Comparison of ENCODE assay signal across 8 mouse cellular contexts in genomic region chr4:137697156-137697885, GRCm38 (mm10). TPM values are rescaled to one million over a fixed set of nuclear protein-coding genes. Genes with fewer than 3 reads are reported as not detected.
A peak's percentile ranks its signal among the peaks of the same experiment; 100 is the strongest.
DNase-seq lines count a peak whose midpoint lies in the region; ATAC-seq lines count a peak whose summit lies in the region.
"Had no signal": no experiment of that assay in that cellular context is flagged by ENCODE, and none has a peak within 500 bp of the region (broad histone marks: within the 10 kb centered on the region; RNA-seq: fewer than 3 reads in every experiment).

No protein-coding gene starts in this region.

- peaks cover 15% of the 10 kb centered on the region; the same call in 1 of the 2 replicates for H3K4me1 ChIP-seq in liver, embryonic 13.5 days (replicated peaks)
- peaks cover 19% of the 10 kb centered on the region for H3K4me1 ChIP-seq in liver, embryonic 12.5 days
- H3K4me1 ChIP-seq in hindbrain, embryonic 16.5 days (ENCODE audit: control insufficient read depth, insufficient read depth, low read depth, low read length): peaks cover 24% of the 10 kb centered on the region
- H3K4me1 ChIP-seq in kidney, embryonic 16.5 days (ENCODE audit: insufficient read depth, low read length): peaks cover 24% of the 10 kb centered on the region
- H3K4me1 ChIP-seq in forebrain, embryonic 16.5 days (replicated peaks; ENCODE audit: control insufficient read depth, insufficient read depth, low read length): peaks cover 22% of the 10 kb centered on the region

- WGBS in liver, embryonic 13.5 days (ENCODE audit: insufficient replicate concordance): 69% methylated on average over 13 of the region's 13 CpGs
- WGBS in liver, embryonic 12.5 days (ENCODE audit: insufficient replicate concordance): 65% methylated on average over 13 of the region's 13 CpGs
- WGBS in hindbrain, embryonic 16.5 days: 70% methylated on average over 13 of the region's 13 CpGs
- WGBS in kidney, embryonic 16.5 days: 52% methylated on average over 13 of the region's 13 CpGs
- 70% methylated on average over 13 of the region's 13 CpGs for WGBS in forebrain, embryonic 16.5 days

- H3K27me3 ChIP-seq in liver, embryonic 13.5 days: 0 out of 2 replicates have a peak, but pooled peaks cover 2% of the 10 kb centered on the region
- H3K27me3 ChIP-seq in liver, embryonic 12.5 days (replicated peaks): peaks cover 21% of the 10 kb centered on the region; the same call in 1 of the 2 replicates
- H3K27me3 ChIP-seq in hindbrain, embryonic 16.5 days (replicated peaks; ENCODE audit: control insufficient read depth, insufficient read depth, low read length): no peaks in the 10 kb centered on the region
- H3K27me3 ChIP-seq in kidney, embryonic 16.5 days (ENCODE audit: insufficient read depth, low read length): no peaks in the 10 kb centered on the region
- no peaks in the 10 kb centered on the region for H3K27me3 ChIP-seq in forebrain, embryonic 16.5 days (replicated peaks; ENCODE audit: control insufficient read depth, insufficient read depth, low read length)
- H3K27me3 ChIP-seq: neural tube, embryonic 13.5 days had no signal

- H3K36me3 ChIP-seq in liver, embryonic 13.5 days: no peaks in the 10 kb centered on the region
- no peaks in the 10 kb centered on the region for H3K36me3 ChIP-seq in liver, embryonic 12.5 days
- H3K36me3 ChIP-seq in hindbrain, embryonic 16.5 days (ENCODE audit: control insufficient read depth, insufficient read depth, low read length): no peaks in the 10 kb centered on the region
- no peaks in the 10 kb centered on the region for H3K36me3 ChIP-seq in kidney, embryonic 16.5 days (ENCODE audit: insufficient read depth, low read length)
- H3K36me3 ChIP-seq in forebrain, embryonic 16.5 days (ENCODE audit: control insufficient read depth, insufficient read depth): no peaks in the 10 kb centered on the region
- H3K36me3 ChIP-seq: neural tube, embryonic 13.5 days had no signal

- no peaks in the 10 kb centered on the region for H3K9me3 ChIP-seq in liver, embryonic 13.5 days (replicated peaks)
- no peaks in the 10 kb centered on the region for H3K9me3 ChIP-seq in liver, embryonic 12.5 days (replicated peaks)
- no peaks in the 10 kb centered on the region for H3K9me3 ChIP-seq in hindbrain, embryonic 16.5 days (ENCODE audit: control insufficient read depth, low read length)
- no peaks in the 10 kb centered on the region for H3K9me3 ChIP-seq in kidney, embryonic 16.5 days (ENCODE audit: low read length)
- H3K9me3 ChIP-seq in forebrain, embryonic 16.5 days (ENCODE audit: control insufficient read depth, low read length): no peaks in the 10 kb centered on the region
- H3K9me3 ChIP-seq: neural tube, embryonic 13.5 days had no signal

- H3K4me3 ChIP-seq in liver, embryonic 13.5 days (replicated peaks): no peak overlapping the region
- H3K4me3 ChIP-seq in liver, embryonic 12.5 days: no peak overlapping the region
- no peak overlapping the region for H3K4me3 ChIP-seq in hindbrain, embryonic 16.5 days (ENCODE audit: low read length)
- no peak overlapping the region for H3K4me3 ChIP-seq in kidney, embryonic 16.5 days (ENCODE audit: low read length)
- no peak overlapping the region for H3K4me3 ChIP-seq in forebrain, embryonic 16.5 days (replicated peaks; ENCODE audit: low read length)
- H3K4me3 ChIP-seq: neural tube, embryonic 13.5 days had no signal

- no peak for DNase-seq in liver, embryonic 13.5 days
- DNase-seq in lung, postnatal 25 days (ENCODE audit: low spot score): peak; percentile 29
- no peak for DNase-seq in thymus, adult 18-20 months

- no peak overlapping the region for H3K4me2 ChIP-seq in liver, embryonic 13.5 days
- H3K4me2 ChIP-seq in liver, embryonic 12.5 days: no peak overlapping the region
- no peak overlapping the region for H3K4me2 ChIP-seq in hindbrain, embryonic 16.5 days (ENCODE audit: low read length)
- no peak overlapping the region for H3K4me2 ChIP-seq in kidney, embryonic 16.5 days (replicated peaks; ENCODE audit: low read depth, low read length)
- no peak overlapping the region for H3K4me2 ChIP-seq in forebrain, embryonic 16.5 days (ENCODE audit: low read length)
- H3K4me2 ChIP-seq: neural tube, embryonic 13.5 days had no signal

- no peak overlapping the region for H3K27ac ChIP-seq in liver, embryonic 13.5 days
- no peak overlapping the region for H3K27ac ChIP-seq in liver, embryonic 12.5 days
- no peak overlapping the region for H3K27ac ChIP-seq in hindbrain, embryonic 16.5 days (ENCODE audit: low read depth, low read length)
- peak overlapping the region; percentile 75 for H3K27ac ChIP-seq in kidney, embryonic 16.5 days (ENCODE audit: low read length)
- H3K27ac ChIP-seq in forebrain, embryonic 16.5 days (ENCODE audit: low read length): no peak overlapping the region
- H3K27ac ChIP-seq: neural tube, embryonic 13.5 days had no signal

- ATAC-seq in liver, embryonic 13.5 days (ENCODE audit: low read depth): 0 out of 2 replicates have a peak, but pooled peaks have one; percentile 29
- ATAC-seq in liver, embryonic 12.5 days: no peak
- ATAC-seq in hindbrain, embryonic 16.5 days: peak; percentile 34; the same call in 1 of the 2 replicates
- ATAC-seq in kidney, embryonic 16.5 days (ENCODE audit: low FRiP score, low TSS enrichment): peak; percentile 74
- ATAC-seq in forebrain, embryonic 16.5 days: no peak

- no peak overlapping the region for H3K9ac ChIP-seq in liver, embryonic 13.5 days
- no peak overlapping the region for H3K9ac ChIP-seq in liver, embryonic 12.5 days
- no peak overlapping the region for H3K9ac ChIP-seq in hindbrain, embryonic 16.5 days (ENCODE audit: low read depth, low read length)
- H3K9ac ChIP-seq in kidney, embryonic 16.5 days (replicated peaks; ENCODE audit: low read length): no peak overlapping the region
- no peak overlapping the region for H3K9ac ChIP-seq in forebrain, embryonic 16.5 days (replicated peaks; ENCODE audit: low read depth, low read length)
- H3K9ac ChIP-seq: neural tube, embryonic 13.5 days had no signal

RNA-seq across cellular contexts. Expression of gene Rap1gap, which starts 32.8 kb away (rescaled TPM):
- polyA plus RNA-seq in liver, embryonic 13.5 days (2015; fragmentation: Nextera tagmentation; extraction: Ambion mirVana): 1.2 and 1.4 TPM in 2 replicates
- 2.2 and 2.3 TPM in 2 replicates for polyA plus RNA-seq in liver, embryonic 12.5 days (2016; fragmentation: Nextera tagmentation; extraction: Ambion mirVana)
- polyA plus RNA-seq in hindbrain, embryonic 16.5 days (2015; fragmentation: Nextera tagmentation; extraction: Ambion mirVana): 119 and 120 TPM in 2 replicates
- 22.0 and 31.7 TPM in 2 replicates for polyA plus RNA-seq in kidney, embryonic 16.5 days (2015; fragmentation: Nextera tagmentation; extraction: Ambion mirVana)
- 35.4 and 51.6 TPM in 2 replicates for polyA plus RNA-seq in forebrain, embryonic 16.5 days (2015; fragmentation: Nextera tagmentation; extraction: Ambion mirVana)

Comparison
In these comparisons a context has a peak if more than half of its experiments do, and no peak if none do; other contexts are left out.
1. ATAC-seq: peak in liver, embryonic 13.5 days (single experiment), hindbrain, embryonic 16.5 days (single experiment) and kidney, embryonic 16.5 days (single experiment); none in liver, embryonic 12.5 days (single experiment) and forebrain, embryonic 16.5 days (single experiment).